Mouse (Mus musculus) kidney, postnatal 10 days (tissue): ENCODE results near the gene Nol6.

Experiments used
- DNase-seq: peaks from one replicate; pipeline ENCODE4 v3.0.0; 2021; ENCODE audit warnings: mixed read lengths

Nol6 gene

GRCm38 (mm10) chr4:41078726-41079125 is 45.5 kb downstream of the Nol6 start:
- no peak for DNase-seq

- DNase-seq = peak; percentile 24
These were observed 49.8 kb downstream of the Nol6 start for GRCm38 (mm10) chr4:41074461-41074860.

- DNase-seq = no peak
These were observed 51.0 kb downstream of the Nol6 start for GRCm38 (mm10) chr4:41073008-41073817.

- DNase-seq = no peak
These were observed 52.5 kb downstream of the Nol6 start for GRCm38 (mm10) chr4:41071500-41072429.

- no peak for DNase-seq
These were observed 59.1 kb downstream of the Nol6 start for GRCm38 (mm10) chr4:41065196-41065595.
